17 mouse cellular contexts compared by ENCODE assay signal in the genomic region with DNA sequence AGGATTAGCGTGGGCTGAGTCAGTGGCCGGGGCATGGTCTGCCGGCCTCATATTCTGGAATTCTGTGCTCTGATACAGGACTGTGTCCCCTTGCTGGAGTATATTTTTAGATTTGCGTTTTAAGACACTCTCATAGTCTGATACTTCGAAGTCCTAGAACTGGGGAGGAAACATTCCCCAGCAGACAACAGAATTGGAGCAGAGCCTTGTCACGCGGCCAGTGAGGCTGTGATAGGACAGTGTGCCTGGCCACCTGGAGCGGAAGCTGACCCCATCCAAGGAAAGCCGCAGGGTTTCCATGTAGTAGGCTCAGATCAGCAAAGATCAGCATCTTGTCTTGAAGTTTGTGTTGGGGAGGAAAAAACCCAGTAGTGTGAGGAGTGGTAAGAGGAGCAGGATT. TPM values are rescaled to one million over a fixed set of nuclear protein-coding genes. Genes with fewer than 3 reads are reported as not detected.
DNase-seq lines count a peak whose midpoint lies in the region; ATAC-seq lines count a peak whose summit lies in the region.
"Had no signal": no experiment of that assay in that cellular context is flagged by ENCODE, and none has a peak within 500 bp of the region (broad histone marks: within the 10 kb centered on the region; RNA-seq: fewer than 3 reads in every experiment).

No protein-coding gene starts in this region.

- no peak overlapping the region for H3K9ac ChIP-seq in hindbrain, embryonic 13.5 days
- H3K9ac ChIP-seq: hindbrain, embryonic 12.5 days; kidney, embryonic 15.5 days; liver, embryonic 12.5 days; midbrain, embryonic 12.5 days; neural tube, embryonic 12.5 days had no signal

- ATAC-seq in hindbrain, embryonic 13.5 days (ENCODE audit: low FRiP score) = no peak
- no peak for ATAC-seq in erythroid progenitor cell, adult 5-6 weeks (replicated peaks; ENCODE audit: low FRiP score, poor library complexity, severe bottlenecking)
- ATAC-seq: activated CD4-positive, CD25-positive, alpha-beta regulatory T cell, adult 4 months; liver, embryonic 12.5 days had no signal

- H3K36me3 ChIP-seq in hindbrain, embryonic 13.5 days = no peaks in the 10 kb centered on the region
- H3K36me3 ChIP-seq: hindbrain, embryonic 12.5 days; midbrain, embryonic 12.5 days; neural tube, embryonic 12.5 days had no signal

- no peaks in the 10 kb centered on the region for H3K4me1 ChIP-seq in hindbrain, embryonic 13.5 days (replicated peaks)
- H3K4me1 ChIP-seq: hindbrain, embryonic 12.5 days; liver, embryonic 12.5 days; midbrain, embryonic 12.5 days; neural tube, embryonic 12.5 days had no signal

- H3K27me3 ChIP-seq in hindbrain, embryonic 13.5 days = no peaks in the 10 kb centered on the region
- H3K27me3 ChIP-seq: hindbrain, embryonic 12.5 days; kidney, embryonic 15.5 days; liver, embryonic 12.5 days; midbrain, embryonic 12.5 days; neural tube, embryonic 12.5 days had no signal

- no peaks in the 10 kb centered on the region for H3K9me3 ChIP-seq in hindbrain, embryonic 13.5 days
- H3K9me3 ChIP-seq: hindbrain, embryonic 12.5 days; kidney, embryonic 15.5 days; liver, embryonic 12.5 days; midbrain, embryonic 12.5 days; neural tube, embryonic 12.5 days had no signal

- H3K4me3 ChIP-seq in hindbrain, embryonic 13.5 days = no peak overlapping the region
- H3K4me3 ChIP-seq: hindbrain, embryonic 12.5 days; kidney, embryonic 15.5 days; liver, embryonic 12.5 days; midbrain, embryonic 12.5 days; neural tube, embryonic 12.5 days had no signal

- intact Hi-C loops in heart, postnatal 25 days (cut with DNase I) = no loop called here

- no peak overlapping the region for H3K27ac ChIP-seq in hindbrain, embryonic 13.5 days
- H3K27ac ChIP-seq: hindbrain, embryonic 12.5 days; kidney, embryonic 15.5 days; liver, embryonic 12.5 days; midbrain, embryonic 12.5 days; neural tube, embryonic 12.5 days had no signal

- no peak overlapping the region for H3K4me2 ChIP-seq in hindbrain, embryonic 13.5 days
- H3K4me2 ChIP-seq: hindbrain, embryonic 12.5 days; kidney, embryonic 15.5 days; liver, embryonic 12.5 days; midbrain, embryonic 12.5 days; neural tube, embryonic 12.5 days had no signal

- DNase-seq in cerebellum, postnatal 36 days = peak; percentile 12 to 26
- no peak for DNase-seq in cerebellum, adult 9-10 months
- peak; percentile 45 for DNase-seq in gastrocnemius, adult 18-20 months (ENCODE audit: low spot score)
- peak; percentile 65 to 75 for DNase-seq in heart, adult 9 months (ENCODE audit: low spot score in 2 of 2)
- peak; percentile 32 for DNase-seq in heart, postnatal 25 days (ENCODE audit: low spot score)
- DNase-seq in liver = no peak
- DNase-seq: B cell, adult 2 months; lung, postnatal 14 days; retina, postnatal 1 day had no signal

- 95% methylated on average over 9 of the region's 9 CpGs for WGBS in hindbrain, embryonic 13.5 days

RNA-seq across cellular contexts. Expression of a gene that starts 23.6 kb away (rescaled TPM):
- 1 to 10 TPM; 5.5 to 8.0 TPM for total RNA-seq in gastrocnemius, adult 18-20 months (2021)
- total RNA-seq in heart, postnatal 25 days (2021) = 10 to 100 TPM; 12.7 to 14.3 TPM
- 10.9 and 11.2 TPM in 2 replicates for polyA plus RNA-seq in hindbrain, embryonic 13.5 days (2015; fragmentation: Nextera tagmentation; extraction: Ambion mirVana)
- total RNA-seq in erythroid progenitor cell, adult 5-6 weeks (2015; ENCODE audit: low replicate concordance) = 10.5 and 11.7 TPM in 2 replicates
- 10.5 and 18.2 TPM in 2 replicates for total RNA-seq in erythroid progenitor cell, adult 5-6 weeks (2017; ENCODE audit: low replicate concordance)

Comparison
In these comparisons a context has a peak if more than half of its experiments do, and no peak if none do; other contexts are left out.
1. DNase-seq: peak in cerebellum, postnatal 36 days (2 of 2), gastrocnemius, adult 18-20 months (single experiment), heart, adult 9 months (2 of 2) and heart, postnatal 25 days (single experiment); none in cerebellum, adult 9-10 months (single experiment) and liver (single experiment).